Mouse (Mus musculus): Measurements from ENCODE around the gene Fgd6. TPM values are rescaled to one million over a fixed set of nuclear protein-coding genes. Genes with fewer than 3 reads are reported as not detected.

Gene Fgd6
- polyA plus RNA-seq, 1 experiment from 2014 or later = 1.7 TPM

GRCm38 (mm10) chr10:94076966-94077825 is 41.4 kb downstream of the Fgd6 start:
- H3K9me3 ChIP-seq = no peaks in the 10 kb centered on the region
- H3K27me3 ChIP-seq = no peaks in the 10 kb centered on the region
- peaks cover 9% of the 10 kb centered on the region; the same call in 1 of the 2 replicates for H3K4me1 ChIP-seq
- H3K9ac ChIP-seq (replicated peaks) = no peak overlapping the region
- no peak for ATAC-seq (replicated peaks)
- no peak overlapping the region for H3K4me3 ChIP-seq
- H3K27ac ChIP-seq (replicated peaks) = 0 out of 2 replicates have a peak overlapping the region, but pooled peaks have one; percentile 8
- H3K4me2 ChIP-seq (replicated peaks) = no peak overlapping the region
- H3K36me3 ChIP-seq = no peaks in the 10 kb centered on the region
- 58% methylated on average over 14 of the region's 14 CpGs for WGBS

GRCm38 (mm10) chr10:94080740-94081139 is 44.9 kb downstream of the Fgd6 start:
- no peak overlapping the region for H3K9ac ChIP-seq (replicated peaks)
- no peak overlapping the region for H3K27ac ChIP-seq (replicated peaks)
- H3K36me3 ChIP-seq = no peaks in the 10 kb centered on the region
- H3K4me1 ChIP-seq = no peaks in the 10 kb centered on the region
- ATAC-seq (replicated peaks) = no peak
- H3K27me3 ChIP-seq = no peaks in the 10 kb centered on the region
- WGBS = 78% methylated on average over 3 of the region's 3 CpGs
- H3K9me3 ChIP-seq = no peaks in the 10 kb centered on the region
- H3K4me2 ChIP-seq (replicated peaks) = no peak overlapping the region
- H3K4me3 ChIP-seq = no peak overlapping the region

- Histone ChIP-seq H3K36me3 (no peaks in the 10 kb centered on the region), H3K27me3 (no peaks in the 10 kb centered on the region), H3K27ac (replicated peaks) (no peak overlapping the region), H3K4me3 (no peak overlapping the region), H3K9ac (replicated peaks) (no peak overlapping the region), H3K9me3 (no peaks in the 10 kb centered on the region), H3K4me1 (peaks cover 5% of the 10 kb centered on the region; the same call in 1 of the 2 replicates), H3K4me2 (replicated peaks) (no peak overlapping the region)
- no peak for ATAC-seq (replicated peaks)
- 33% methylated on average over 7 of the region's 7 CpGs for WGBS
Observed at GRCm38 (mm10) chr10:94082040-94082734, 46.4 kb downstream of the Fgd6 start.

- Histone ChIP-seq H3K27me3 (no peaks in the 10 kb centered on the region), H3K4me3 (no peak overlapping the region), H3K36me3 (no peaks in the 10 kb centered on the region), H3K27ac (replicated peaks) (no peak overlapping the region), H3K9me3 (no peaks in the 10 kb centered on the region), H3K9ac (replicated peaks) (no peak overlapping the region), H3K4me2 (replicated peaks) (no peak overlapping the region), H3K4me1 (peaks cover 5% of the 10 kb centered on the region; the same call in 1 of the 2 replicates)
- WGBS = 51% methylated on average over 8 of the region's 8 CpGs
- no peak for ATAC-seq (replicated peaks)
Observed at GRCm38 (mm10) chr10:94086315-94086714, 50.5 kb downstream of the Fgd6 start.

- no peak overlapping the region; the same call in 1 of the 2 replicates for H3K27ac ChIP-seq (replicated peaks)
- no peaks in the 10 kb centered on the region for H3K9me3 ChIP-seq
- peaks cover 5% of the 10 kb centered on the region; the same call in 1 of the 2 replicates for H3K4me1 ChIP-seq
- H3K4me2 ChIP-seq (replicated peaks) = no peak overlapping the region
- no peak overlapping the region for H3K9ac ChIP-seq (replicated peaks)
- peak; percentile 32; the same call in 1 of the 2 replicates for ATAC-seq (replicated peaks)
- WGBS = 36% methylated on average over 8 of the region's 11 CpGs
- no peaks in the 10 kb centered on the region for H3K36me3 ChIP-seq
- H3K27me3 ChIP-seq = no peaks in the 10 kb centered on the region
- H3K4me3 ChIP-seq = no peak overlapping the region
Observed at GRCm38 (mm10) chr10:94087367-94088077, 51.7 kb downstream of the Fgd6 start.

GRCm38 (mm10) chr10:94090032-94090431 is 54.2 kb downstream of the Fgd6 start:
- Histone ChIP-seq H3K9me3 (no peaks in the 10 kb centered on the region), H3K4me3 (no peak overlapping the region), H3K4me2 (replicated peaks) (no peak overlapping the region), H3K27me3 (no peaks in the 10 kb centered on the region), H3K27ac (replicated peaks) (no peak overlapping the region), H3K9ac (replicated peaks) (no peak overlapping the region), H3K36me3 (no peaks in the 10 kb centered on the region), H3K4me1 (peaks cover 5% of the 10 kb centered on the region; the same call in 1 of the 2 replicates)
- WGBS = 83% methylated on average over 3 of the region's 3 CpGs
- no peak for ATAC-seq (replicated peaks)

GRCm38 (mm10) chr10:94093534-94093933 is 57.7 kb downstream of the Fgd6 start:
- Histone ChIP-seq H3K4me3 (no peak overlapping the region), H3K27me3 (no peaks in the 10 kb centered on the region), H3K4me2 (replicated peaks) (no peak overlapping the region), H3K9me3 (no peaks in the 10 kb centered on the region), H3K27ac (replicated peaks) (no peak overlapping the region), H3K4me1 (no peaks in the 10 kb centered on the region), H3K9ac (replicated peaks) (no peak overlapping the region), H3K36me3 (no peaks in the 10 kb centered on the region)
- 70% methylated on average over 5 of the region's 5 CpGs for WGBS
- no peak for ATAC-seq (replicated peaks)

- WGBS = 83% methylated on average over 17 of the region's 17 CpGs
- no peaks in the 10 kb centered on the region for H3K27me3 ChIP-seq
- H3K4me3 ChIP-seq = no peak overlapping the region
- H3K9me3 ChIP-seq = no peaks in the 10 kb centered on the region
- no peak overlapping the region for H3K4me2 ChIP-seq (replicated peaks)
- no peaks in the 10 kb centered on the region for H3K36me3 ChIP-seq
- ATAC-seq (replicated peaks) = no peak
- no peak overlapping the region for H3K27ac ChIP-seq (replicated peaks)
- no peaks in the 10 kb centered on the region for H3K4me1 ChIP-seq
- no peak overlapping the region for H3K9ac ChIP-seq (replicated peaks)
Observed at GRCm38 (mm10) chr10:94095743-94096465, 60.1 kb downstream of the Fgd6 start.

- no peak for ATAC-seq (replicated peaks)
Observed at GRCm38 (mm10) chr10:94097081-94097845, 61.5 kb downstream of the Fgd6 start.

GRCm38 (mm10) chr10:94098100-94098499 is 62.3 kb downstream of the Fgd6 start:
- no peak for ATAC-seq (replicated peaks)
- no peaks in the 10 kb centered on the region for H3K27me3 ChIP-seq

More at GRCm38 (mm10) chr10:94097081-94097845, 61.5 kb downstream of the Fgd6 start:
- Histone ChIP-seq H3K9me3 (no peaks in the 10 kb centered on the region), H3K27ac (replicated peaks) (no peak overlapping the region), H3K27me3 (no peaks in the 10 kb centered on the region), H3K4me2 (replicated peaks) (no peak overlapping the region), H3K36me3 (no peaks in the 10 kb centered on the region), H3K4me1 (no peaks in the 10 kb centered on the region), H3K9ac (replicated peaks) (no peak overlapping the region), H3K4me3 (no peak overlapping the region)
- WGBS = 57% methylated on average over 3 of the region's 3 CpGs

GRCm38 (mm10) chr10:94105498-94105897 is 69.7 kb downstream of the Fgd6 start:
- H3K9me3 ChIP-seq = no peaks in the 10 kb centered on the region
- 93% methylated on average over 10 of the region's 10 CpGs for WGBS
- H3K27me3 ChIP-seq = no peaks in the 10 kb centered on the region
- H3K27ac ChIP-seq (replicated peaks) = no peak overlapping the region
- no peak for ATAC-seq (replicated peaks)
- no peak overlapping the region for H3K4me3 ChIP-seq
- no peak overlapping the region for H3K9ac ChIP-seq (replicated peaks)
- no peaks in the 10 kb centered on the region for H3K4me1 ChIP-seq
- H3K36me3 ChIP-seq = no peaks in the 10 kb centered on the region
- no peak overlapping the region for H3K4me2 ChIP-seq (replicated peaks)

More at GRCm38 (mm10) chr10:94098100-94098499, 62.3 kb downstream of the Fgd6 start:
- Histone ChIP-seq H3K36me3 (no peaks in the 10 kb centered on the region), H3K4me3 (no peak overlapping the region), H3K9ac (replicated peaks) (no peak overlapping the region), H3K4me2 (replicated peaks) (no peak overlapping the region), H3K9me3 (no peaks in the 10 kb centered on the region), H3K27ac (replicated peaks) (no peak overlapping the region), H3K4me1 (no peaks in the 10 kb centered on the region)
- WGBS = 90% methylated on average over 3 of the region's 3 CpGs

All from forebrain, embryonic 15.5 days (tissue).